Mouse (Mus musculus) CD4-positive, CD25-positive, alpha-beta regulatory T cell, adult 4 months (primary cell): ENCODE measurements around the gene Fra10ac1. TPM values are rescaled to one million over a fixed set of nuclear protein-coding genes. Genes with fewer than 3 reads are reported as not detected.

ENCODE experiments used
- ATAC-seq: one replicate; pipeline ENCODE4 v1.8.0; 2017
- polyA plus RNA-seq, 2 experiments: library from polyadenylated mRNA; unstranded; fragments of 100-300 nt; shearing (Covaris generic); gene quantifications; one replicate each; pipeline ENCODE4 v1.2.1; 2017

The Fra10ac1 gene
- polyA plus RNA-seq, 2 experiments from 2014 or later, result 29.8 to 33.4 TPM

- ATAC-seq, result no peak
Measured at GRCm38 (mm10) chr19:38228699-38229098, 4.7 kb upstream of the Fra10ac1 start.

DNA sequence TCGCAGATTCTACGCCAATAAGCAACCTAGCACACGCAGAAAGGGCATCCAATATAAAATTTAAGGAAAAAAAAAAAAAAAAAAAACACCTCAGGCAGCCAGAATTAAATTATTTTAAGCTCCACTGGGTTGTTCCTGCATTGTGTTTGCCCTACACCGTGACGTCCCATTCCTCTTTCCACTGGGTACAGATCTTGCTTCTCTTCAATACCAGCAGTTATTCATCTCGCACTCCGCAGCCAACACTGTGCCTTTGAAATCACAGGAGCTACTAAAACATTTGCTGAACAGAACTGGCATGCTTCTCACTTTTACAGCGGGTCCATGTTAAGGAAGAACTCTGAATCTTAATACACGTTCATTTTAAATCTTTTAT lies 717 bp upstream of the Fra10ac1 start:
- no peak for ATAC-seq

GRCm38 (mm10) chr19:38223356-38223904 lies 526 bp downstream of the Fra10ac1 start:
- peak; percentile 20 for ATAC-seq

GRCm38 (mm10) chr19:38217696-38218095 lies 6.3 kb downstream of the Fra10ac1 start:
- ATAC-seq, result no peak

GRCm38 (mm10) chr19:38206669-38207068 lies 17.3 kb downstream of the Fra10ac1 start:
- no peak for ATAC-seq

GRCm38 (mm10) chr19:38198731-38199130 lies 25.2 kb downstream of the Fra10ac1 start:
- ATAC-seq, result no peak

DNA sequence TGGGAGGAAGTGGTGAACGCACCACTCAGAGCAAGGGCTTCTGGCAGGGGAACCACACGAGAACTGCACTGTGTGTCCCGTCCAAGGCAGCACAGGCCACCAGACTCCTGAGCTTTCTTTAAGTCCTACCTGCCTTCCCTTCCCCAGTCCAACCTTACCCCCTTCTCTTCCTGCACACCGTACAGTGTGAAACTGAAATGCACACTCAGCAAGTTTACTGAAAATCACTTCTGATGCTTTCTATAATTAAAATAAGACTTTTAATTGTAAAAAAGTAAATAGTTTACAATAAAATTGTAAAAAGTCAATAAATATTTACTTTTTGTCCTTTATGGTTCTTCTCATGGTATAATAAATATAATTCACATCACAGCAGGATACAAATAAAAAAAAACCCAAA lies 28.7 kb downstream of the Fra10ac1 start:
- ATAC-seq, result no peak

- no peak for ATAC-seq
Measured at GRCm38 (mm10) chr19:38191446-38191845, 32.5 kb downstream of the Fra10ac1 start.

- ATAC-seq, result no peak
Measured at GRCm38 (mm10) chr19:38190606-38191005, 33.4 kb downstream of the Fra10ac1 start.

GRCm38 (mm10) chr19:38187345-38187680 lies 36.6 kb downstream of the Fra10ac1 start:
- ATAC-seq, result no peak

DNA sequence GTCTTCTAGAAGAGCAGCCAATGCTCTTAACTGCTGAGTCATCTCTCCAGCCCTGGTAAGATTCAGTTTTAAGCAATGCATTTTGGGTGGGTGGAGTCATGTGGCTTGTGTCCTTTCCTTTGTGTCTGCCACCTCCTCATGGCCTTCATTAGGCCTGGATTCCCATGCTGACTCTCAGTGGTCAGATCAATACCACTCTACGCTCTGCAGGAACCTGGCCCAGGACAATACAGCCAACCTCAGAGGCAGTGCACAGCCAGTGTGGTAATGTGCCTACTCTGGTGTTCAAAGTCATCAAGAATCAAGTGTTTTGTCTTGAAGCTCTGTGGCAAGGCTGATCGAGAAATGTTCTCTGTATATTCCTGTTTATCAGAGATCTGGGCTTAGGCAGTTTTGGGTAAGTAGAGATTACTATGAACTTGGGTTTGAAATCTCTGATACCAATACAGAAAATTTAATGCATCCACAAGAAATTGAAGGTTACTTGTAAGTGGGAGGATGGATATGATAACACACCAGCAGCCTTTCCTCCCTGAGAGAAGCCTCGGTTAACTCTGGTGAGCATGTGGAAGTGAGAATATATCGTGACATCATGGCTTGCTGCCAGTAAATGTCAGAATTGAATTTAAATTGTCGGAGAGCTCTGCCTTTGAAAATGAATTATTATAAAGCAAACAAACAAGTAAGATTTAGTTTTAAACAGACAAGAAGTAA lies 37.2 kb downstream of the Fra10ac1 start:
- no peak for ATAC-seq

DNA sequence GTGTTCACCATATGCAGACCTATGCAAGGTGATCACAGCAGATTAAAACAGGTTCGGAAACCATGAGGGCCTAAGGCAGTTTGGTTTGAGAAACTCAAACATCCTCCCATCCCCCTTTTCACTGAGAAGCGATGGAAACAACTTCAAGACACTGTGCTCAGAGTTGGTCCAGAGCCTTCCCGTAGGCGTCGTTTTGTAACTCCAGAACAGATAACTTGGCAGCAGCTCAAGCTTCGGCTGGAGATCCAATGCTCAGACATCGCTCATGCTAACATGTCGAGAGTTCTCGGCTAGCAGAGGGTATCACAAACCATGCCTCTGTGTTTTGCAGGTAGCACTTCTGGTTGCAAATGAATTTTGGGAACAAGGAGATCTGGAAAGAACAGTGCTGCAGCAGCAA lies 44.3 kb downstream of the Fra10ac1 start:
- ATAC-seq, result no peak

- ATAC-seq, result no peak
Measured at GRCm38 (mm10) chr19:38164633-38165032, 59.3 kb downstream of the Fra10ac1 start.

GRCm38 (mm10) chr19:38161648-38162354 lies 62.2 kb downstream of the Fra10ac1 start:
- no peak for ATAC-seq

GRCm38 (mm10) chr19:38156243-38156642 lies 67.7 kb downstream of the Fra10ac1 start:
- no peak for ATAC-seq

DNA sequence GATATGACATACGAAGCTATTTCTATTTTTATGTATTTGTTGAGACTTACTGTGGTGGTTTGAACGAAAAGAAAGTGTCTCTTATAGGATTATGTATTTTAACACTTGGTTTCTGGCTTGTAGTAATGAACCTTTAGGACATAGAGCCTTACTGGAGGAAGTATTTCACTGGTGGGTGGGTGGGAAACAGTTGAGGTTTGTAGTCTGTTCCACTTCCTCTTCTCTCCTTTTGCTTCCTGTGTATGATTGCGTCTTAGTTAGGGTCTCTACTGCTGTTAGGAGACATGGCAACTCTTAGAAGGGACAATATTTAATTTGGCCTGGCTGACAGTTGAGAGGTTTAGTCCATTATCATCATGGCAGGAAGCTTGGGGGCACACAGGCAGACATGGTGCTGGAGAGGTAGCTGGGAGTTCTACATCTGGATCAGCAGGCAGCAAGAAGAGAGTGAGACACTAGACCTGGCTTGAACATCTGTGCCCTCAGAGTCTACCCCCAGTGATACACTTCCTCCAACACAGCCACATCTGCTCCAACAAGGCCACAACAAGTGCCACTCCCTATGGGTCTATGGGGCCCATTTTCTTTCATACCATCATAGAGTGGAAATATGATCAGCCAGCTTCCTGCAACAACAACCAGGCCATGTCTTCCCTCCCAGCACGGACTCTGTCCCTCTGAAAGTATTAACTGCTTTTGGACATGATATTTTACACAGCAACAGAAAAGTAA lies 80.2 kb downstream of the Fra10ac1 start:
- ATAC-seq, result no peak

Other genes starting within 250 kb of the Fra10ac1 start
- gene Myof, start 180.6 kb downstream of the Fra10ac1 start, polyA plus RNA-seq, result under 1 TPM; 0.56 to 0.94 TPM
- gene Cep55, start 169.1 kb downstream of the Fra10ac1 start, polyA plus RNA-seq, result 1 to 10 TPM; 2.0 to 4.4 TPM
- gene Ffar4, start 127.1 kb downstream of the Fra10ac1 start, polyA plus RNA-seq, result not detected
- gene Rbp4, start 98.9 kb downstream of the Fra10ac1 start, polyA plus RNA-seq, result not detected
- gene Pde6c, start 91.4 kb downstream of the Fra10ac1 start, polyA plus RNA-seq, result not detected
- gene Lgi1, start 40.4 kb upstream of the Fra10ac1 start, polyA plus RNA-seq, result under 1 TPM; 0.27 to 0.28 TPM
- gene Slc35g1, start 171.8 kb upstream of the Fra10ac1 start, polyA plus RNA-seq, result 1 to 10 TPM; 4.7 to 6.2 TPM